Mouse (Mus musculus): ENCODE measurements at regions not wholly inside any gene's neighbourhood (a gene's known extent, or its start where the extent isn't known, plus 50 kb on each side); places are given as distances from the start of the nearest gene placed in this dataset.

DNA sequence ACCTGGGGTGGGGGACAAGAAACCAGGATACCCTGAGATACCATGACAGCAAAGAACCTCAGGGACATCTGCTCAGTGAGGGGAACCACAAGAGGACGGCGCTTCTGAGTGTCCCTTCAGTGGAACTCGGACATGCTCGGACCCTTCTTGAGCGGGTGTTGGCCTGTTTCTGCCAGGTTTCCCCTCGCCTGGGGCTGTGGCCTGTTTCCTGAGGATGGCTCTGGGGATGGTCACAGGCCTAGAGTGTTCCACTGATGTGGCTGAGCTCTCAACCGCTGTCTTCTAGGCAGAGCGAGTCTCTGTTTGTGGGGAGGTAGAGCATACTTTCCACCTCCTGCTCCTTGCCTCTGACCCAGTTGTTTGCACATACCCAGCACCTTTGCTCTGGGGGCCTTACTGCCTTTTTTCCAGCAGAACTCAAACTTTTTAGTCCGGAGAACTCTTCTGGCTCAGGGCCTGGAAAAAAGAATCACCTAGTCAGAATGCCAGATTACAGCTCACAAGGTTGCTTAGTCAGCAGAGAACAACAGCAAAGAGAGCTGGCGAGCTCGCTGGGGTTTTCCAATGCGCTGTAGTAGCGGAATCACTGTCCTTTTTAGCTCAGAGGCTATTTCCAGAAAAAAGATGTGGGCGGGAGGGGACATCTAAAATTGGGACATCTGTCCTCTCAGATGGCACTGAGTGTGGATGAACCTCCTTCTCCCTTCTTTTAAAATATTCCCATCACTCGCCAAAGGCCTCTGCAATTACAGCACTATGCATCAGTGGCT is 65.3 kb downstream of the Med10 start:
- DNase-seq (ENCODE audit: low read depth, low spot score), result no peak

DNA sequence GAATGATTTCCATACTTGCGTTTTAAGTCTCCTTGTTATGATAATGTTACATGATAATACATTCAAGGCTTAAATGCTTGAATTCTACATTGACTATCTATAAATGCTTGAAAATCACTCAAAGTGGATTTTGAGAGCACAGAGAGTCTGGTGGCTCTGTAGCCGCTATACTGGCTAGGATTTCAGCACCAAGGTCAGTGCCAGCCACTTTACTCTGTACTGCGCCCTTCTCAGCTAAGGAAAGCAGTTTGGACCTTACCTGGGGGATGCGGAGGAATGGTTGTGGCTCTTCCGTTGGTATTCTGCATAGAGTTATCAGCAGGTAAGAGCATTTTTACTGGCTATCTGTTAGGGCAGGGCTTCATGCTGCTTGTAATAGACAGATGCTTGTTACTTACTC is 94.3 kb downstream of the Med10 start:
- no peak for DNase-seq (ENCODE audit: low read depth, low spot score)

DNA sequence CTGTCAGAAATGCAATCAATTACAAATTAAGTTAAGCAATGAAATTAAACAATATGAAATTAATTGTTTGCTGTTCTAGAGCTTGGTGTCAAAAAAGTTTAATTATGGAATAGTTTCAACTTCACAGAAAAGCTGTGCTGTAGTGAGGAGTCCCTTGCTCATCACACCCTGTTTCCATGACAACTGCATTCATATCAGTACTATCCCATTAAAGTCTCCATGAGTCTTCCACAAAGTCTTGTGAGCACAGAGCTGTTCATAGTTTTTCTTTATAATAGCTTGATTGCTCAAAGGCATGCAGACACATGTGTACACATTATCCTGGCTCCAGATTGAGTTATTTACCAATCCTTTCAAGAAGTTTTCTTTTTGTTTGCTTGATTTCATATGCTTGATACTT is 98.9 kb downstream of the Med10 start:
- DNase-seq (ENCODE audit: low read depth, low spot score), result no peak

DNA sequence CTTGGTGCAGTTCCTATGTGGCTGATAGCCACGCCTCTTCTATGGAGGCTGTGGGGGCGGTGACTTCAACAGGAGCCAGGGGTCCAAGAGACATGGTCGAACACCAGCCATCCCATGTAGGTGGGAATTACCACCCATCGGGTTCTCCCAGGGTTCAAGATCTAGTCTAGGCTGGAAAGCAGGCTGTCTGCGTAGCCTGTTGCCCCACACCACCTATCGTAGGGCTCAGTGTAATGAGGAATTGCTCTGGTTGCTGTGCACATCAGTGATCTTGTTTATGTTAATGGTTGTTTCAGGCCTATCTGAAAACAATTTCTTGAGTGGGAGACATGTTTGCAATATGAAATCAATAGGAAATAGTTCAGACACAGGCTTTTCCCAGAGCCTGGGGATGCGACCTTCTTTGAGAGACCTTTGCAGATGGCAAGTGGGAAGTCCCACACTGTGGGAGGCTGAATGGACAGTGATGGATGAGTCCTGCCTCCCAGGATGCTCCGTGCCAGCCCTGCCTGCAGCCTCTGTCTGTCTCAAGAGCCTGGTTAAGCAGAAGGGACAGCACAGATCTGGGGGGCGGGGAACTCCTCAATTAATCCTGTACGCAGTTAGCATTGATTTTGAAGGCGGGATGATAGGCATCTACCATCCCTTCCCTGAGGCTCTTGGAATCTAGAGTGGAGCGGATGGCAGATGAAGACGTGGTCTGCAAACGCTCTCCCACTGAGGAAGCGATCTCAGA is 104.8 kb downstream of the Med10 start:
- DNase-seq (ENCODE audit: low read depth, low spot score), result no peak

DNA sequence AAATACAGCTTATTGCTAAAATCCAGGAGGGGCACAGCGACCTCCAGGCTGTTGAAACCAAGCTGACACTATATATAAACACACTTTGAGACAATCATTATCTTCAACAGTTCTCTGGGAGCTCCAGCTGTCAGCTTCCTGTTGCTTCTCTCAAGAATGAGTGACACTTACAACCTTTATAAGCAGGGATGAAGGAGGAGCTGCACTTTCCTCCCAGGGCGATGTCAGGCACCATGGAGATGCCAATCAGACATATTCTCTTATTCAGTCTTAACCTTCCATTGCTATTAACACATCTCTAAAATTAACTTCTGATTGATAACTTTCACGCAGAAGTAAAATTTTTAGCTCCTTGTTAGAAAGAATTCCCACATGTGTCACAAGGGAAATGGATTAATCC is 113.6 kb downstream of the Med10 start:
- DNase-seq (ENCODE audit: low read depth, low spot score), result no peak

DNA sequence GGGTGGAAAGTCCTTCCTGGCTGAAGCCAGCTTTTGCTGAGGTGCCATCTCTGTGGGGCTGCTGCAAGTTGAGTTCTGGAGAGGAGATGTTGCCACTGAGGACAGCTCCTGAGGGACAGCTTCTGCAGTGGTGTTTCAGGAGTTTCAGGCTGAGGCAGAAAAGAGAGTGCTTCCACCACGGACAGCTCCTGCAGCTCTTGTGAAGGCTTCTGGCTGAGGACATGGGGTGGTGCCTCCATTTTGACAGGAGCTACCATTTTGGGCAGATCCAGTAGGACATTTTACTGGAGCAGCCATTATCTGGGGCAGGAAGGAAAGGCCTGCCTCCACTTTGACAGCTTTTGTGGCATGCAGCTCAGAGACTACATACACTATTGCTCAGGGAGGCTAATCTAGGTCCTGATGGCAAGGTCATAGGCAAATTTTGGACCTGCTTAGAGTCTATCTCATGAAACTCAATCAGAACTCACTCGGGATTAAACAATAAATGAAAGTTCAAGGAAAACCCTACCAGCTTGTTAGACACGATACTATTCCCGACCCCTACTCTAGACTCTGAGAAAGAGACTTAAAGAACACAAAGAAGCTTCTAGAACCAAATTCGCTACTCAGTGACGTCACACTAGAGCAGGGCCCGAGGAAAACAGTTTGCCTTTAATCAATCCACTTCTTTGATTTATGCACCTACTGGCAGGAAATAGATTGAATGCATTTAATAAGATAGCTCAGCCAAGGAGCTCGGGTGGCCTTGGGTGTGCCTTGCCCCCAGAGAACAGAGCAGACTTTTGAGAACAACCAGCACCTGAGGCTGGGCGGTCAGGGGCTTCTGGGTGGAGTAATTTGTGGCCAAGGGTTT is 130.7 kb downstream of the Med10 start:
- no peak for DNase-seq (ENCODE audit: low read depth, low spot score)

DNA sequence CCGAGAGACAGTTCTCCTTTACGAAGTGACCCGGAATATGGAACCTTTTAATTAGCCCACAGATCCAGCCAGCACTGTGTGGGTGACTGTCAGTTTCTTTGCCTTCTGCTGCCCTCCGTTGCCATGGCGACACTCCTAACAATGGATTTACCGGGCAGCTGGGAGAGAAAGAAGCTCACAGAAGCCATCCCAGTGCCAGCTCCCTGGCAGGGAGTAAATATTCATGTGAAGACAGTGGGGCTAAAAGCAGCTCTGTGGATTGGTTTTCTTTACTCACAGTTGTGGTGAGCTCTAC is 131.3 kb downstream of the Med10 start:
- peak; percentile 69 for DNase-seq (ENCODE audit: low read depth, low spot score)

DNA sequence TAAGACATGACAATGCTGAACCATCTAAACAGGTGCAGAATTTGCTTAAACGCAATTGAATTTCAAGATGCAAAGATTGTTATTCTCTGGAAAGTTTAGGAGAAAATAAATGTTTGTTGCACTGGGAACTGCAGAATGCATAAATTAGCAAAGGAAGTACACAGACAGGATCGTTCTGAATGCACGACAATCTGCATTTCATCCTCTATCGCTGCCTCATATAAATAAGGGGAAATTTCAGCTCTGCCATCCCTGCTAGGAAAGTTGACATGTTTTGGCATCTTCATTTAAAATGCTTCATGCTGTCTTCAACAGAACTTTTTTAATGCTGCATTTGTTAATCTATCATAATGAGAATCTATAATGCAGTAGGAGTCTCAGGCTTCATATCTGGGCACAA is 137.6 kb downstream of the Med10 start:
- no peak for DNase-seq (ENCODE audit: low read depth, low spot score)

DNA sequence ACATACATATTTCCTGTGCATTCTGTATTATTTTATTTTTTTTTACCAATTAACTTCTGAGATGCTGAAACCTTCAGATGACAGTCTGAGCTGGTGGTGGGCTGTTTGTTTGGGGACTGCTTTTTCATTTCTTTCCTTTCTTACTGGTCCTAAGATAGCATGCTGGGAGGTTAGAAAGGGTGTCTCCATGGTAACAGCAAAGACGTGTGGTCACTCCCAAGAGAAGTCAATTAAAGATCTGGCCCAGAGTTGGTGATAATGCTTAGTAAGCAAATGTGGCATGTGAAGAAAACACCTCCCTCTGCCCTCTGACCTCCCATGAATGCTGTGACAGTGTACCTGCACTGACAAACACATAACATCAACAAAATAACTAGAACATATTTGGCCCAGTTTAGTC is 142.5 kb downstream of the Med10 start:
- no peak for DNase-seq (ENCODE audit: low read depth, low spot score)

DNA sequence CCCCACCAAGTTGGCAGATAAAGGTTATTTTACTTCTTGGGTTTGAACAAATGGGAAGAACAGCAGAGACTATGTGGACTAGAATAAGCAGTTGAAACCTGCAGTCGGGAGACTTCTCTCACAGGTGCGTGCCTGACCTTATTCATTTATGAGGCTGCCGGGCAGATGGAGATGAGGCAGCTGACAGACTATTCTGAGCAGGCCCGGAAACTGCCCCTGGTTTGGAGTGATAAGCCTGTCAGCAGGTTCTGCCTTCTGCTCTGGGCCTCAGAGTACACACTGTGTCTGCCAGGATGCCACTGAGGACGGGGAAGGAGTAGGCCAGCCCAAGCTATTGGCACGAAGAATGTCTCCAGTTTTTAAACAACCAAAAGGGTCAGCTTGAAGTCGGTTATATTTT is 144.4 kb downstream of the Med10 start:
- no peak for DNase-seq (ENCODE audit: low read depth, low spot score)

DNA sequence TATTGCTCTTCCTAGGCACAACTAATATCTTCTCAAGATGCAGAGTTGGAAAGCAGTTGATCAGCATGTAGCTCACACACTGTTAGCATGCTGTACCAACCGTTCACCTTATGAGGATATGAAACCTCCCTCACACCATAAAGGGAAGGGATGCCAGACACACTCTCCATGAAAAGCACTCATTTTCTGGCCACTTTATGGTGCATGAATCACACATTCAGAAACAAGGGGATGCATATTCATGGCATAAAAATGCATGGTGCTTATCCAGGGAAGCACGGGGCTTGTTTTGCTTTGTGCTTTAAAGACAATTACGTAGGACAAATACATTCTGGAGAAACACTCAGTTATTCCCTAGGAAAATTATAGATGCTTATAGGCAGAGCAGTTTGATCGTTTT is 149.9 kb downstream of the Med10 start:
- no peak for DNase-seq (ENCODE audit: low read depth, low spot score)

DNA sequence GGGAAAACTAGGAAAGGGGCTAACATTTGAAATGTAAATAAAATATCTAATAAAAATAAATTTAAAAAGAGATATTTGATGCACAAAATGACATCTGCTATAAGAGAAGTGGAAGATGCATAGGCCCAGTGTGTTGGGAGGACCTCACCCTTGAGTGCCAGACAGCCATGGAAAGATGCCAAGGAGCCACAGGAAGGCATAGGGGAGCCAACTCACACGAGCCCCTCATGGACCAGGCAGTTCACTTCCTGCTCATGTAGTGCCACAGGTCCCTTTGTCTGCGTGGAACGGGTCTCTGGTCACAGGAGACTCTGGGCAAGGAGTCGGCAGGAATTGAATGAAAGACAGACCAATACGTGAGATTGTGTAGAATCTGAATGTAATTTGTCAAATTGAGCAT is 152.0 kb downstream of the Med10 start:
- DNase-seq (ENCODE audit: low read depth, low spot score), result no peak

DNA sequence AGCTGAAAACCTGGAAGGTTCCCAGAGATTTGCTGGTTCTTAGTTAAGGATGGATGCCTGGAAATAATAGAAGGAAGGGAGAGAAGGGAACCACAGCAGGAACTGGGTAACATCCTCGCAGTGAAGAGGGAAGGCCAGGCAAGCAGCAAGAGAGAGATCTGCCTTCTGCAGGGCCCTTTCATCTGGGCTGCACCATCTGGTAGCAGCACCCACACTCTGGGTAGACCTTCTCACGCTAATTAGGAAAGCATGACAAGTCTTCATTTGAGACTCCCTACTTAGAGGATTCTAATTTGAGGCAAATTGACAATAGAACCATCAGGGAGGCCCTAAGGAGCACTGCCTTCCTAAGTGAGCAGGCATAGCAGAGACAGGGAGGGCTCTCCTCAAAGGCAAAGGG is 153.3 kb downstream of the Med10 start:
- DNase-seq (ENCODE audit: low read depth, low spot score), result no peak

DNA sequence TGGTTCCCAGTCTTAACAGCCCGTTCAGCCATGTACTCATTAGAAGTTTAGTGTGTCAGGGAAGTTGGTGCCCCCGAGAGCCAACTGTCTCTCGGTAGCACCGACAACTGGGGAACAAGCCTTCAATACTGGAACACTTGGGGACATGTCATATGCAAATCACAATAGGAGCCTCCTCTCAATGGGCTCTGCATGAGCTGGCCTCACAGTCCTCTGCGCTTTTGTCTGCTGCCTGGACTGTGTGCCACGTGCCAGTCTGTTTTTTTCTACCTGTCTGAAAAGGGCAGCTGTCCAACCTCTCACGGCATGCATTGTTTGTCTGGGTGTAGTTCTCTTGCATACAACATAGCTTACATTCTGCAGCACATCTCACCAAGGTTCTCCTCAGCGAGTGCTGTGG is 161.7 kb downstream of the Med10 start:
- no peak for DNase-seq (ENCODE audit: low read depth, low spot score)

DNA sequence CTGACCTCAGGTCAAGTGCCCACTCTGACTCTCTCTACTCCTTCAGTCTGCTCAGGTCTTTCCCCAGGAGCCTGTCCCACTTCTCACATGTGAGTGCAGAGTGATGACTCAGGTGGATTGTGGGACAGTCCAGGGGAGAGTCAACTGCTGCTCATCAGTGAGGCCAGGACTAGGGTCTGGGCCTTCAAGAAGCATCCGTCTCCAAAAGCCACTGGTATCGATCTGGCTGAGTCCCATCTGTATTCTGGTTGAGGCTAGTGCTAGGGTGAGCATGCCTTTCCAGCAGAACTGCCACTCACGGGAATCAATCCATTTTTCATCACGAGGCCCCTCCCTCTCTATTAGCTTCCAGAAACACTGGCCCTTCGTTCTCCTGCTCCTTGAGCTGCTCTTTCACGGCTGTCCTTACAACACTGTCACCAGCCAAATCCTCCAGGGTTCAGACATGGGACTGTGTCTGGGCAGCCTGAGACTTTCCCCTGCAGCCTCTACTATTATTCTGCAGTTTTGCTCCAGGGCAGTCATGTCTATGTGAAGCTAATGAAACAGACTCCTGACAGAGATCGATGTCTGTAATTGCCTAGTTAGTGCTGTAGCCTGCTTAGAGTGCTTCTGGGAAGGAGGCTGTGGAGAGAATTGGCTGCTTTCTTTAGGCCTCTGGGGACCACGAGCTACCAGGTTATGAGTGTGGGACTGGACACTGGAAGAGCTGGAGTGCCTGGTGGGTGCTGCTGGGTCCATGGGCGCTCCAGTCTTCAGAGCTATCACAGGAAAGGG is 169.3 kb downstream of the Med10 start:
- no peak for DNase-seq (ENCODE audit: low read depth, low spot score)

DNA sequence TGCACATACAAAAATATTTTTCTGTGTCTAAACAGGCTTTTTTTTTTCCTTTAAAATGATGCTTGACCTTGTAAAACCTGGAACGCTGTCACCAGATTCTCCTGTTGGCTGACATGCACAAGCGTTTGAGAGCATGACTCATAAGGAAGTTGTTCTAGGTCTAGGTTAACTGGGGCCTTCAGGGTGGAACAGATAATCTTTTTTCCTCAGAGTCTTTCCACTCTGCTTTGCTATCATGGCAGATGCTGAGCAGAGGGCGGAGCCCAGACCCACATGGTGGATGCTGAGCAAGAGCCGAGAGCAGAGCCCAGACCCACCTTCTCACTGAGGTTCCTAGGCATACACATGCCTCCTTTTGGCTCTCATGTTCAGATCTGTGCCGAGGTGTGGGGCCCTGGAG is 172.6 kb downstream of the Med10 start:
- DNase-seq (ENCODE audit: low read depth, low spot score), result no peak

DNA sequence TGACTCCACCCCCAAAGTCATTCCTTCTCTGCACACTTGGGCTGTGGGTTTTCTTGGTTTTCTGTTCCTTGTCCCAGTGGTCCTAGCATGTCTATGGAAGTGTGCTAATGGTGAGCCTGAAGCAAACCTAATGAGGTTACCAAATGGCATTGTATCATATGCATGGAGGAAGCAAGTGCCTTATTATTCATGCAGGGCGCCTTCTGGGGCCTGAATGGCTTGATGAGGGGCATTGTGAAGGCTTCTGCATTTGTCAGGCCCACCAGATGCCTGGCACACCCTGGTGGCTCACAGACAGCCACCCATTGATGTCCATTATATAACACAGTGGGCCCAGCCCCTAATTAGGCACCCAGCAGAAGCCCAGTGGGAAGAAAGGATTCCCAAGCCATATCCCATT is 182.0 kb downstream of the Med10 start:
- no peak for DNase-seq (ENCODE audit: low read depth, low spot score)

DNA sequence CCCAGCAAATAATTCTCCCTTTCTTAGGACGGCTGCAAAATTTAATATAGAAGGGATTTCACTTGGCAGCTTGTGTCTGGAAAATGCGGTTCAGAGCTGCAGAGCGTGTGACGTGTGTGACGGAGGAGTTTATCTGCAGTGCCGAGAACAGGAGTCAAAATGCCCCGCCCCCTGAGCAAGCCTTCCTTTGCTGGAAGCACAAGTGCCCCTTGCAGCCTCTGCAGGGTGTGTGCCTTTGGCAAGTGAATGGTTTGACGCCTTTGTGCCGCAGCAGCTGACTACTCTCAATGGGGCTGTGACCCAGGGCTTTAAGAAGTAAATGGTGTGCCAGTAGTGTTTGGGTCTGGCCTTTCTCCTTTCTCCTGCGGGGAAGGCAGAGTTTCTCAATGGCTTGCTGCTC is 185.0 kb downstream of the Med10 start:
- no peak for DNase-seq (ENCODE audit: low read depth, low spot score)

DNA sequence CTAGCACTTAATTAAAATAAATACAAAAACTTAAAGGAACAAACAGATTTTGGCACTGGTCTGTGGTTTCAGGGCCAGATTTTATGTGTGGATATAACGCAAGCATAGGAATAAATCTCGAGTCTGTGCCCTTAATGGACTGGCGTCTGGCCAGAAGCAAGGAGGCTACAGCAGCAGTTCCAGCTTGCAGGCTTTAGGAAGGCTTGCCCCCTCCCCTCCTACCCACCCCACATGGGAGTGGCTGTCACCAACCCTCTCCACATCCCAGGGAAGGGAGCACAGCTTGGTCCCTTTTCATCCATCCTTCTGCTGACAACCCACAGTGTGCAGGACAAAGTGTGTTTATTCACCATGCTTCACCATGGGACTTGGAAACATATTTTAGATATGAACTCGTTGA is 186.1 kb downstream of the Med10 start:
- DNase-seq (ENCODE audit: low read depth, low spot score), result no peak

DNA sequence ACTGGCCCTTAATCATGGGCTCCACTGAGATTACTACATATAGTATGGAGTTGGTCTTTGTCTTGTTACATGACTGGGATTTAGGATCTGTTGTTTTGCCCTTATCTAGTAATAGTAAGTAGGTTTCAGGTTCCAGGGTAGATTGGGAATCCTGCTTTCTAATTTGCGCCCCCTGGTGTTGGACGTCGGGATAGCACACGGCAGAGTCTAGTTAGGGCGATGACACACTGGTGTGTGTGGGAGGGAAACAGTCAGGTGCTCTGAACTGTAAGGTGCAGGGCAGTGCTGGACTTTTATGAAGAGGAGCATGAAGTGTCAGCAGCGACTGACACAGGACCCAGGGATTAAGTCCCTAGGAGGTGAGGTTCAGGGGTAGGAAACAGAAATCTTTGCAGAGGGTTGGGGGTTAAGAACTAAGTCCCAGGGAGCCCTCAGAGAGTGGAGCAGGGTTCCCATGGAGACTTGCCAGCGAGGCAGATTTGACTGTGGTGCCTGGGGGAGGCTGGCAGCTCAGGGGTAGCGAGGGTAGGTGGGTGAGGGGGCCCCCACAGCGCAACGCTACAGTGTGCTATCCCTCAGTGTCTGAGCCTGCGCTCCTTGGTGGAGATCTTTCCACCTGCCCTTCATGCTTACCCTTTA is 189.2 kb downstream of the Med10 start:
- DNase-seq (ENCODE audit: low read depth, low spot score), result peak; percentile 44

DNA sequence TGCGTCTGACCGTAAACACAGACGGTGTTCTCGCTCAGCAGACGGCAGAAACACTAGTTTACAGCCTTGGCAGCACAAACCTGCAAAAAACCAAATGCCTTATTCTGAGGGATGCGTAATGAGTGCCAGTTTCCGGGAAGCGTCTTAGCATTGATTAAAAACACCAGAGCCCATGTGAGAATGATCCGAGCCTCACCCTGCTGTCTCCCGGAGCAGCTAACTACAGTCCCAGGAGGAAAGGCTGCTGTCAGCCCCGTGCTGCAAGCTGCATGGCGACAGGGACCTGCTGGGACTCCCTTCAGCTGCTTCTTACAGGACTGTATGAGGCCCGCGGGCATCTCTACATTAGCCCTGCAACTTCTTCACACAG is 189.7 kb downstream of the Med10 start:
- DNase-seq (ENCODE audit: low read depth, low spot score), result no peak

DNA sequence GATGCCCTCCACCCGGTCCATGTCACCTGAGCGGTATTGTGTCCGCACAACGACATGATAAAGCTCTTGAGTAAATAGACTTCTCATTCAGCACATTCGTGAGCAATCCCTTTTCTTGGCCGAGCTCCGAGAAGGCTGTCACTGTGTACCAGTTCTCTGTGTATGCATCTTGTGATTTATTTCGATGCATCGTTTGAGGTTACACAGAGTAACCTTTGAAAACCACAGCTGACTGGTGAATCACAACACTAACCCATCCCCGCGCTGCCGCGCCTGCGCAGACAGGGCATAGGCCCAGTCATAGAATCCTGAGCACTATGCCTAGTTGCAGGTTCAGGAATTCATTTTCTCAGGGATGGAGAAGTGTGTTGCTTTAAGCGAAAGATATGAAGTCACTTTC is 201.4 kb downstream of the Med10 start:
- DNase-seq (ENCODE audit: low read depth, low spot score), result no peak
